9 mouse cellular contexts compared by ENCODE assay signal in genomic region chr11:113192086-113192856, GRCm38 (mm10).
DNase-seq lines count a peak whose midpoint lies in the region; ATAC-seq and TF ChIP-seq lines count a peak whose summit lies in the region.
"Had no signal": no experiment of that assay in that cellular context is flagged by ENCODE, and none has a peak within 500 bp of the region (broad histone marks: within the 10 kb centered on the region; RNA-seq: fewer than 3 reads in every experiment).

No protein-coding gene starts in this region.

- 0 out of 2 replicates have a peak overlapping the region, but pooled peaks have one; percentile 7 for H3K4me3 ChIP-seq in forebrain, postnatal 0 days (ENCODE audit: low read depth, low read length)
- no peak overlapping the region for H3K4me3 ChIP-seq in limb, embryonic 15.5 days

- H3K9ac ChIP-seq in forebrain, postnatal 0 days, result peak overlapping the region; percentile 14; the same call in 1 of the 2 replicates
- no peak overlapping the region for H3K9ac ChIP-seq in limb, embryonic 15.5 days

- H3K4me2 ChIP-seq in forebrain, postnatal 0 days (ENCODE audit: low read depth), result peak overlapping the region; percentile 36
- 0 out of 2 replicates have a peak overlapping the region, but pooled peaks have one; percentile 7 for H3K4me2 ChIP-seq in limb, embryonic 15.5 days
- H3K4me2 ChIP-seq: liver, embryonic 11.5 days had no signal

- no peaks in the 10 kb centered on the region for H3K9me3 ChIP-seq in forebrain, postnatal 0 days (ENCODE audit: low read length)
- H3K9me3 ChIP-seq in limb, embryonic 15.5 days, result no peaks in the 10 kb centered on the region

- H3K27me3 ChIP-seq in forebrain, postnatal 0 days (ENCODE audit: insufficient read depth, low read length), result no peaks in the 10 kb centered on the region
- no peaks in the 10 kb centered on the region for H3K27me3 ChIP-seq in limb, embryonic 15.5 days

- H3K36me3 ChIP-seq in forebrain, postnatal 0 days (ENCODE audit: insufficient read depth), result no peaks in the 10 kb centered on the region
- H3K36me3 ChIP-seq in limb, embryonic 15.5 days, result no peaks in the 10 kb centered on the region

- H3K4me1 ChIP-seq in forebrain, postnatal 0 days (ENCODE audit: insufficient read depth), result peaks cover 16% of the 10 kb centered on the region
- peaks cover 31% of the 10 kb centered on the region for H3K4me1 ChIP-seq in limb, embryonic 15.5 days

- H3K27ac ChIP-seq in forebrain, postnatal 0 days (ENCODE audit: low read depth, low read length), result peak overlapping the region; percentile 76
- no peak overlapping the region for H3K27ac ChIP-seq in limb, embryonic 15.5 days

- ATAC-seq in forebrain, postnatal 0 days, result peak; percentile 80
- ATAC-seq in limb, embryonic 15.5 days (ENCODE audit: insufficient number of reproducible peaks, low FRiP score, low TSS enrichment, low read depth), result no peak

- 30% methylated on average over 22 of the region's 22 CpGs for WGBS in forebrain, postnatal 0 days
- WGBS in limb, embryonic 15.5 days, result 52% methylated on average over 22 of the region's 22 CpGs

- intact Hi-C loops in heart, postnatal 14 days (cut with DNase I), result no loop called here

- peak; percentile 89 for DNase-seq in heart, adult 11 months
- DNase-seq in heart, postnatal 14 days, result no peak
- peak; percentile 95 for DNase-seq in brain, embryonic 14.5 days (ENCODE audit: low read depth)
- DNase-seq in forebrain, postnatal 0 days, result peak; percentile 91
- no peak for DNase-seq in spleen, postnatal 10 days (ENCODE audit: low spot score in 2 of 2)
- no peak for DNase-seq in urinary bladder, postnatal 36 days (ENCODE audit: low spot score in 2 of 2)
- no peak for DNase-seq in urinary bladder, postnatal 10 days (ENCODE audit: low spot score)

- no peak for TF ChIP-seq POLR2A in brain, embryonic 14.5 days (IDR thresholded peaks at IDR 0.05; ENCODE audit: borderline replicate concordance, extremely low read depth, insufficient read depth, insufficient read length, poor library complexity, severe bottlenecking)

- no peak for TF ChIP-seq CTCF in brain, embryonic 14.5 days (IDR thresholded peaks at IDR 0.05; ENCODE audit: borderline replicate concordance, extremely low read depth, insufficient read depth, insufficient read length)
- TF ChIP-seq CTCF in forebrain, postnatal 0 days (IDR thresholded peaks at IDR 0.05; ENCODE audit: low read depth), result no peak

Comparison
In these comparisons a context has a peak if more than half of its experiments do, and no peak if none do; other contexts are left out.
1. DNase-seq: peak in heart, adult 11 months (single experiment), brain, embryonic 14.5 days (single experiment) and forebrain, postnatal 0 days (single experiment); none in heart, postnatal 14 days (0 of 2), spleen, postnatal 10 days (0 of 2), urinary bladder, postnatal 36 days (0 of 2) and urinary bladder, postnatal 10 days (single experiment).